Mouse (Mus musculus) neural tube, embryonic 12.5 days (tissue): ENCODE measurements around the gene Khdrbs1. TPM values are rescaled to one million over a fixed set of nuclear protein-coding genes. Genes with fewer than 3 reads are reported as not detected.

ENCODE experiments used
- ATAC-seq: fragments of 200-750 bp; cut with Nextera tagmentation; 2 replicates; pipeline ENCODE4 v1.8.0; 2017; ENCODE audit warnings: low read depth, mild to moderate bottlenecking, moderate TSS enrichment, moderate library complexity; ENCODE audit not compliant: low FRiP score
- H3K27ac ChIP-seq: fragments of 300-500 bp; sonication (generic); 2 replicates; pipeline ENCODE4 v1.5.1; 2016
- H3K27me3 ChIP-seq: fragments of 300-500 bp; sonication (generic); replicated peaks from 2 replicates; pipeline ENCODE4 v1.6.1; 2016; ENCODE audit warnings: mild to moderate bottlenecking
- H3K36me3 ChIP-seq: fragments of 300-500 bp; sonication (generic); 2 replicates; pipeline ENCODE4 v1.6.1; 2016; ENCODE audit warnings: mild to moderate bottlenecking
- H3K4me1 ChIP-seq: fragments of 300-500 bp; sonication (generic); 2 replicates; pipeline ENCODE4 v1.6.1; 2016
- H3K4me2 ChIP-seq: fragments of 300-500 bp; sonication (generic); replicated peaks from 2 replicates; pipeline ENCODE4 v1.6.1; 2016; ENCODE audit warnings: mild to moderate bottlenecking
- H3K4me3 ChIP-seq: fragments of 300-500 bp; sonication (generic); 2 replicates; pipeline ENCODE4 v1.5.1; 2016
- H3K9ac ChIP-seq: fragments of 300-500 bp; sonication (generic); 2 replicates; pipeline ENCODE4 v1.6.1; 2016; ENCODE audit warnings: mild to moderate bottlenecking
- H3K9me3 ChIP-seq: fragments of 300-500 bp; sonication (generic); 2 replicates; pipeline ENCODE4 v1.6.1; 2016; ENCODE audit warnings: mild to moderate bottlenecking
- WGBS: fragments of 180-500 bp; shearing (Covaris S2); methylation state at CpG from one replicate; pipeline ENCODE4 v1.1.7; 2016; 5-methylcytosine and 5-hydroxymethylcytosine counted together
- polyA plus RNA-seq: library from polyadenylated mRNA; unstranded; fragments of >200 nt; fragmentation: Nextera tagmentation; extraction: Ambion mirVana; gene quantifications from 2 replicates; pipeline ENCODE4 v1.2.1, GENCODE M21; 2016

The Khdrbs1 gene
- polyA plus RNA-seq, 1 experiment from 2014 or later, result 212 TPM

- Histone ChIP-seq H3K36me3 (peaks cover 20% of the 10 kb centered on the region), H3K9ac (no peak overlapping the region), H3K4me3 (no peak overlapping the region), H3K27me3 (no peaks in the 10 kb centered on the region), H3K4me2 (no peak overlapping the region), H3K27ac (no peak overlapping the region), H3K4me1 (peaks cover 26% of the 10 kb centered on the region), H3K9me3 (no peaks in the 10 kb centered on the region)
- WGBS, result 92% methylated on average over 1 of the region's 1 CpGs
- ATAC-seq, result no peak
Measured at GRCm38 (mm10) chr4:129700216-129700615, 41.9 kb downstream of the Khdrbs1 start.

DNA sequence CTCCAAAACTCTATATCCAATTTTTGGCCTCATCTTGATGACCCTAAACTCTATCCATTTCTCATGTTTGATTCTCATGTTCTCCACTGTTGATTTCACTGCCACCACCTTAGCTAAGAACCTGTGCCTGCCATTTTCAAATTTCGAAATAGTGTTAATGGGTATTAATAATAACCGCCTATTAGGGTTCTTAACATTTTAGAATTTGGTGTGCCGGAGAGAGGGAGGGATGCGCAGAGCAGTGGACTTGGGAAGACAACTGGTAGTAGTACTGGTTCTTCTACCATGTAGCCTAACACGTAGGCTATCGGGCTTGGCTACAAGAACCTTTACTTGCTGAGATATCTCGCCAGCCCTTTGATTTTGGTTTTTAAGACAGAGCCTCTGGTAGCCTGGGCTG, 44.9 kb downstream of the Khdrbs1 start:
- 84% methylated on average over 7 of the region's 7 CpGs for WGBS
- Histone ChIP-seq H3K9ac (peak overlapping the region; percentile 78), H3K9me3 (no peaks in the 10 kb centered on the region), H3K27me3 (no peaks in the 10 kb centered on the region), H3K4me1 (peaks cover 13% of the 10 kb centered on the region), H3K36me3 (peaks cover 21% of the 10 kb centered on the region), H3K4me2 (peak overlapping the region; percentile 66), H3K4me3 (no peak overlapping the region; the same call in 1 of the 2 replicates), H3K27ac (peak overlapping the region; percentile 96; the same call in 1 of the 2 replicates)
- ATAC-seq, result no peak

GRCm38 (mm10) chr4:129696158-129696985, 45.7 kb downstream of the Khdrbs1 start, which contains the start of gene Tmem39b:
Gene Tmem39b (minus strand): TSS chr4:129696838.
- Histone ChIP-seq H3K36me3 (peaks cover 29% of the 10 kb centered on the region), H3K27me3 (no peaks in the 10 kb centered on the region), H3K27ac (peak within 1 kb of the TSS; percentile 96), H3K4me1 (peaks cover 7% of the 10 kb centered on the region), H3K9me3 (no peaks in the 10 kb centered on the region), H3K9ac (peak within 1 kb of the TSS; percentile 78), H3K4me2 (peak within 1 kb of the TSS; percentile 66), H3K4me3 (peak within 1 kb of the TSS; percentile 72)
- peak; percentile 88 for ATAC-seq
- under 1% methylated on average over 57 of the region's 57 CpGs for WGBS

DNA sequence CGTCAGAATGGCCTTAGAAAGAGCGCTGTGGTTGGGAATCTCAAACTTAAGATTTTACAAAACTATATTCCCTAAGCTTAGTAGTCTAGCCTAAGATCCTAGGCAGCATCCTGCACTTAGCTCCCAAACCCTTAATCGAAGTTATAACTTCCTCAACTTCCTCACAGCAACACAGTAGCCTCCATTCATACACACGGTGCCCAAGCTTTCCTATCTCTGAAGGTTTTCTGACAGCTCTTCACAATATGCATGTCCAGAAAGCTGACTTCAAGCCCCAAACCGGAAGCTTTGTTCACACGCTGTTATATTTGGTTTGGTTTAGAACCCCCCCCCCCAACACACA, 46.3 kb downstream of the Khdrbs1 start:
- no peaks in the 10 kb centered on the region for H3K27me3 ChIP-seq
- 28% methylated on average over 6 of the region's 6 CpGs for WGBS
- H3K4me3 ChIP-seq, result peak overlapping the region; percentile 72
- H3K4me1 ChIP-seq, result peaks cover 7% of the 10 kb centered on the region
- peak overlapping the region; percentile 96; the same call in 1 of the 2 replicates for H3K27ac ChIP-seq
- no peak for ATAC-seq
- H3K9ac ChIP-seq, result peak overlapping the region; percentile 78
- H3K4me2 ChIP-seq, result peak overlapping the region; percentile 66
- H3K36me3 ChIP-seq, result peaks cover 35% of the 10 kb centered on the region
- H3K9me3 ChIP-seq, result no peaks in the 10 kb centered on the region

DNA sequence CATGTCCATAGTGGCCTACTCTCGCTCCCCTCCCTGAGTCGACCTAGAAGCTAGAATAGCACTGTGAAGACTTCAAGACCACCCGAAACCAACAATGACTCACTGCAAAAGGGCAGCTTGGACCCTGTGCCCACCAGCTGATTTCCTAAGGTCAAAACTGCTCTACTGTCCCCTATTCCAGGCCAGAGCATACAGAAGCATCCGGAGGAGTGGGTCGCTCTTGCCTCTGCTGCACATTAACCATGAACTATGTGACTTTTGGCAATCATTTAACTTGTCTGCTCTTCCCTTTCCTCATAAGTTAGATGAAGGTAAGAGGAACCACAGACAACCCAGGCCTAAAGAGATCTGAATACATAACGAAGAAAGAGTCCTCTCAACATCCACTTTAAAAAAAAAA, 57.6 kb downstream of the Khdrbs1 start:
- Histone ChIP-seq H3K36me3 (peaks cover 89% of the 10 kb centered on the region), H3K9me3 (no peaks in the 10 kb centered on the region), H3K4me3 (no peak overlapping the region), H3K4me2 (no peak overlapping the region), H3K9ac (no peak overlapping the region), H3K27ac (no peak overlapping the region), H3K4me1 (no peaks in the 10 kb centered on the region), H3K27me3 (no peaks in the 10 kb centered on the region)
- ATAC-seq, result no peak
- WGBS, result 90% methylated on average over 6 of the region's 6 CpGs

DNA sequence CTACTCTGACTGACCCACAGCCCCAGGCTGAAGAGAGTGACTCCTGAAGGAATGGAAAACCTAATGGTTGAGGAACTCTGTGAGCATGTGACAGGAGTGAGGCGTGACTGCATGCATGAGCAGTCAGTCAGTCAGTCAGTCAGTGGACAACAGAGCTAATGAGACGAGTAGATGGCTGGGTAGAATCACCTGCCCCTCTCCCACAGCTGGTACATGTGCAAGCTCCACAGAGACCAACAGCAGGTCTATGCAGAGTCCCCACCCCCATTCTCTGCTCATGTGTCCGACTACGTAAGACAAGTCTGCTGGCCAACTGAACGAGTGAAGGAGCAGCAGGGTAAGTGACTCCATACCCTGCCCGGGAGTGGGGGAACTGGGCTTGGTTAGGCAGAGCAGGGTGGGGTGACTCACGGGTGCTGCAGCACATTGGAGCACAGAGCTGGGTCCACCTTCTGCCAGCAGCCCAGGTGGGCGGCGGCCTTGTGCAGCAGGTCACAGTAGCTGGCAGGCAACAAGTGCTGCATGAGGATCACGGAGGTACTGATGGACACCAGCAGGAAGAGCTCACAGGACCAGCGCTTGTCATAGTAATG, 58.1 kb downstream of the Khdrbs1 start:
- Histone ChIP-seq H3K27me3 (no peaks in the 10 kb centered on the region), H3K4me2 (no peak overlapping the region), H3K9ac (no peak overlapping the region), H3K9me3 (no peaks in the 10 kb centered on the region), H3K4me3 (no peak overlapping the region), H3K4me1 (no peaks in the 10 kb centered on the region), H3K27ac (no peak overlapping the region), H3K36me3 (peaks cover 89% of the 10 kb centered on the region)
- no peak for ATAC-seq
- WGBS, result 94% methylated on average over 11 of the region's 11 CpGs

DNA sequence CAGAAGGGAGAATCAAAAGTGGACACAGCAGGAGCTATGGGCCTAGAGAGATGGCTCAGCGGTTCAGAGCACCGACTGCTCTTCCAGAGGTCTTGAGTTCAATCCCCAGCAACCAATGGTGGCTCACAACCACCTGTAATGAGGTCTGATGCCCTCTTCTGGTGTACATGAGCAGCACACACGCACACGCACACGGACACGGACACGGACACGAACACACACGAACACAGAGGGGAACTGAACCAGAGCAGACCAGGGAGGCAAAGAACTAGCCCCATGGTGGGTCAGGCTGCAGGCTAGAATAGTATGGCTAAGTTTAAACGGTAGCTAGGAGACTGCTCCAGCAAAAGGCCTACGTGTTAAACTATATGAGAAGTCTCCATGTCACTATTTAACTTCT, 60.3 kb downstream of the Khdrbs1 start:
- 95% methylated on average over 11 of the region's 11 CpGs for WGBS
- Histone ChIP-seq H3K27ac (no peak overlapping the region), H3K4me3 (no peak overlapping the region), H3K4me2 (no peak overlapping the region), H3K27me3 (no peaks in the 10 kb centered on the region), H3K9ac (no peak overlapping the region), H3K36me3 (peaks cover 90% of the 10 kb centered on the region), H3K9me3 (no peaks in the 10 kb centered on the region), H3K4me1 (no peaks in the 10 kb centered on the region)
- no peak for ATAC-seq

DNA sequence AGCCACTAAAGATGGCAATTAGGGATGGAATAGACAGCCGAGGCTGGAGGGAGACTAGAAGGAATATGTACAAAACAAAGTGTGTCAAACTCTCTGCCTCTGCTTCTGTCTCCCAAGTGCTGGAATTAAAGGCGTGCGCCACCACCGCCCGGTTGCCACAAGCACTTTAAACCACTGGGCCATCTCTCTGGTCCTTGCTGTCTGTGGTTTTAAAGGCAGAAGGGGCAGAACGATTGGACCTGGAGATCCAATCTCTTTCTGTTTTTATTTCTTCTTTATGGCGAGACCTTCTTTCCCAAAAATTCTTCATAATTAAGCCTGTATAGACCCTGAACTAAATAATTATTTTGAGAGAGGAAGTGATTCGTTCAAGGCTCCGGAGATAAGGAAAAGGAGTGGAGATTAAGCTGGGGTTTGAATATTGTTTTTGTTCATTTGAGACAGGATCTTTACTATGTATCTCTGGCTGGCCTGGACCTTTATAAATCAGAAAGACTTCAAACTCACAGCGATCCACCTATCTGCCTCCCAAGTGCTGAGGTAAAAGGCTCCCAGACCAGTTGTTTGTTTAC, 69.1 kb downstream of the Khdrbs1 start:
- peak overlapping the region; percentile 88 for H3K4me2 ChIP-seq
- H3K9ac ChIP-seq, result peak overlapping the region; percentile 93
- H3K36me3 ChIP-seq, result peaks cover 25% of the 10 kb centered on the region
- H3K9me3 ChIP-seq, result no peaks in the 10 kb centered on the region
- peak overlapping the region; percentile 99 for H3K4me3 ChIP-seq
- no peak overlapping the region for H3K27ac ChIP-seq
- 14% methylated on average over 10 of the region's 10 CpGs for WGBS
- no peak; the same call in 1 of the 2 replicates for ATAC-seq
- H3K27me3 ChIP-seq, result no peaks in the 10 kb centered on the region
- H3K4me1 ChIP-seq, result peaks cover 8% of the 10 kb centered on the region

DNA sequence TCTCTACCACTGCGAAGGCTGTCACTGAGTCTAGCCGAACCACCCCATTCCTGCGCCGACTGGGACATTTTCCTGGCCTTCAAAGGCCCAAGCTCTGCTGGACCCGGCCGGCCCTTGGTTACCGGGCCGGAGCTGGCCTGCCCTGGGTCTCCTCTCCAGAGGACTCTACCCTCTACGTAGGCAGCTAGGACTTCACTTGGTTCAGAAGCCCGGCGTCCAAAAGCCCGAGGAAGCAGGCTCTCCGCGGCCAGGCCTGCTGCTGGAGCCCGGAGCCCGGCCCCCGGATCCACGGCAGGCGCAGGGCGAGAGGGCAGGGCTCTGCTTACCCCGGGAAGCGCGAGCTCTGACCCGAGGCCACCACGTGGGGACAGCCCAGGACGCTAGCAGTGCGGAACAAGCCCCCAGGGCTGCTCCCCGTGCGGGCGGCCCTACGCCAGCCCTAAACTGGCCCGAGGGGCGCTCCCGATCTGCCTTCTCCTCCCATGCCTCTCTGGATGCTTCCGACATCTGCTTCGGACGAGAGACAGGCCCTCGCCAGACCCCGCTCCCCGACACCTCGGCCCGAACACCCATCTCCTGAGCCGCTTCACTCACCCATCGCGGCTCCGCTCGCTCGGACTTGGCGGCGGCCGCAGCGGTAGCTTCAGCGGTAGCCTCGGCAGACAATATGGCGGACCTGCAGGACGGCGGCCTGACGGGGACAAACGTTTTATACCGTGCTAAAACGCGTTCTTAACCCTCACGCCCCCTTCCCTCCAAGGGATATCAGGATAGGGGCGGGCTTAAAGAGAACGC, 69.8 kb downstream of the Khdrbs1 start, which contains the start of gene Kpna6:
Kpna6 (minus strand) TSS at position 685 of the 795 bp plus-strand sequence.
- WGBS, result under 1% methylated on average over 65 of the region's 65 CpGs
- Histone ChIP-seq H3K27ac (peak within 1 kb of the TSS; percentile 86), H3K9ac (peak within 1 kb of the TSS; percentile 93), H3K4me3 (peak within 1 kb of the TSS; percentile 99), H3K4me1 (peaks cover 8% of the 10 kb centered on the region), H3K27me3 (no peaks in the 10 kb centered on the region), H3K36me3 (peaks cover 20% of the 10 kb centered on the region), H3K9me3 (no peaks in the 10 kb centered on the region), H3K4me2 (peak within 1 kb of the TSS; percentile 88)
- peak; percentile 92 for ATAC-seq

DNA sequence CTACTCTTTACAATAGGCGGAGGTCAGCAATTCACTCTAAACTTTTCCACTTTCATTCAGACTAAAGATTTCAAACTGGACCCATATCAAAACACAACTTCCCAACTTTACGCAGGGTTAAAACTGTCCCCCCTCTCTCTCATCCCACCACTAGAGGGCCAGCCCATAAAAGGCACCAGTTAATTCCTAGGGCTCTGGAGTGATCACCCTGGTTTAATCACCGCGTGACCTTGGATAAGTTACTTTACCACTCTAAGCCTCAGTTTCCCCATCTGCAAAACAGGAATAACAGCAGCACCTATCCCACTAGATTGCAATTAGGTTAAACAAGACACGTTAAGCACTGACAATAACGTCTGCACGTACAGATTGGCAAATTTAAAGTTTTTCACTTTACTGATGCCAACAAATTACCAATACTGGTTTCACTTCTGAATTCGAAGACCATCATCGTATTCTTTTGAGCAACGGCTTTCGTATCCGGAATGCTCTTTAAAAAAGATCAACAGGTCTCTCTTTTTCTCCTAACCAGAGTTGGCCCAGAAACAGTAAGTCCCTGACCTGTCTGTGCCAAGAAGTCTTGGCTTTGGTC, 70.5 kb downstream of the Khdrbs1 start:
- Histone ChIP-seq H3K4me3 (peak overlapping the region; percentile 99), H3K4me2 (peak overlapping the region; percentile 88), H3K9ac (peak overlapping the region; percentile 93), H3K4me1 (peaks cover 8% of the 10 kb centered on the region), H3K9me3 (no peaks in the 10 kb centered on the region), H3K36me3 (peaks cover 13% of the 10 kb centered on the region), H3K27me3 (no peaks in the 10 kb centered on the region), H3K27ac (no peak overlapping the region)
- no peak; the same call in 1 of the 2 replicates for ATAC-seq
- 9% methylated on average over 12 of the region's 12 CpGs for WGBS

- Histone ChIP-seq H3K27me3 (no peaks in the 10 kb centered on the region), H3K4me3 (no peak overlapping the region), H3K4me2 (no peak overlapping the region), H3K27ac (no peak overlapping the region), H3K4me1 (no peaks in the 10 kb centered on the region), H3K9ac (no peak overlapping the region), H3K9me3 (no peaks in the 10 kb centered on the region), H3K36me3 (peaks cover 34% of the 10 kb centered on the region)
- no peak for ATAC-seq
- WGBS, result 88% methylated on average over 3 of the region's 3 CpGs
Measured at GRCm38 (mm10) chr4:129662255-129662813, 79.8 kb downstream of the Khdrbs1 start.
